Mouse (Mus musculus): ENCODE measurements at regions not wholly inside any gene's neighbourhood (a gene's known extent, or its start where the extent isn't known, plus 50 kb on each side); places are given as distances from the start of the nearest gene placed in this dataset.

GRCm38 (mm10) chr12:70588234-70588633 is 135.3 kb downstream of the Tmx1 start:
- DNase-seq (ENCODE audit: low spot score in 2 of 2), result no peak

DNA sequence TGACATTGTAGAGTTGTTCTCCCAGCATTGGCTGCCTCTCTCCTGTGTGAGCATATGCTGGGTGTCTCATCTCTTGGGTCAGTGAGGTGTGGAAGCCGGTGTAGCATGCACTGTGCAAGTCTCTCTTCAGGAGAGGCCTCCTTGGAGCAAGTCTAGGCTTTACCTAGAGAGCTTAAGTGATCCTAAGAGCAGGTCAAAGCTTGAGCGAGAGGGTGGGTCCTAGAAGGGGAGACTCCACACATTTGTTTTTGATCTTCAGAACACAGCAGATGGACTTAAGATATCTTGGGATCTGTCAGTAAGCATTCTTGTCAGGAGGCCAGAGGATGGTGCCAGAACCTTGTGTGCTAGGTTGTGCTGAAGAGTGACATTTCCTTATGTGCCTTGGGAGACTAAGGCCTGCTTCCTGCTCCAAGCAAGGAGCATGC is 136.4 kb downstream of the Tmx1 start:
- DNase-seq (ENCODE audit: low spot score in 2 of 2), result no peak

GRCm38 (mm10) chr12:70590456-70591050 is 137.7 kb downstream of the Tmx1 start:
- no peak for DNase-seq (ENCODE audit: low spot score in 2 of 2)

GRCm38 (mm10) chr12:70592821-70593220 is 139.9 kb downstream of the Tmx1 start:
- no peak for DNase-seq (ENCODE audit: low spot score in 2 of 2)

DNA sequence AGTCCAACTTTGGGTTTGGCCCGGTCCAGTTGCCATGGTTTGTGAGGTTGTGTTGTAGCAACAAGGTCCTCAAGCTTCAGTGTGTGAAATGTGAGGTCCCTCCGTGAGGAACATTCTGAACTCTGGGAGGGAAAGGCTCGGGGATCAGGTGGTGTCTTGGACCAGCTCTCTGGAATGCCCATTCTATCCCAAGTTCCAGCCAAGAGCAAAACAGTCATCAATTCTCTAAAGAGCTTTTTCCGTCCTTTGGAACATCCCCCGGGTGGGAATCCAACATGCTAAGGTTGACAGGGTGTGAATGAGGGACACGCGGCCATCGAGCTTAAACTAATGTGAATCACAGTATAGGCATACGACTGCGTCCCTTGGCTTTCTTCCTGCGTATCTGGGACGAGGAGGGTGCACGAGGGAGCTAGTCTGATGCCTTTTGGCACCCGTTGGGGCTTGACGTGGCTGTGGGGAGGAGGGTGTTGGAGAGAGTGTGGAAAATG is 145.4 kb downstream of the Tmx1 start:
- no peak for DNase-seq (ENCODE audit: low spot score in 2 of 2)

- no peak for DNase-seq (ENCODE audit: low spot score in 2 of 2)
Observed at GRCm38 (mm10) chr12:70599731-70600130, 146.8 kb downstream of the Tmx1 start.

DNA sequence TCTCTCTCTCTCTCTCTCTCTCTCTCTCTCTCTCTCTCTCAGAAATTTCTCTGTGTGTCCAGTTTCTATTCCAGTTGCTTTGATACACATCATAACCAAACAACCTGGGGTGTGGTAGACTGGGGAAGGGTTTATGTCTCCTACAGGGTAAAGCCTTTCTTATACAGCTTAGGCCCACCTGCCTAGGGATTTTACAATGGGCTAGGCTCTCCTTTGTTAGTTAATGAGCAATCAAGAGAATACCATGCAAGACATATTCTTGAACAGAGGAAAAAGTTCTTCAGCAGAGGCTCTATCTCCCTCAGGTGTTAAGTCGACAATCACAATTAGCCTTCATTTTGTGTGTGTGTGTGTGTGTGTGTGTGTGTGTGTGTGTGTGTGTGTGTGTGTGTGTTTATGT is 151.0 kb downstream of the Tmx1 start:
- DNase-seq (ENCODE audit: low spot score in 2 of 2), result no peak

GRCm38 (mm10) chr12:70608672-70609071 is 155.8 kb downstream of the Tmx1 start:
- no peak for DNase-seq (ENCODE audit: low spot score in 2 of 2)

GRCm38 (mm10) chr12:70609116-70609871 is 156.4 kb downstream of the Tmx1 start:
- no peak for DNase-seq (ENCODE audit: low spot score in 2 of 2)

DNA sequence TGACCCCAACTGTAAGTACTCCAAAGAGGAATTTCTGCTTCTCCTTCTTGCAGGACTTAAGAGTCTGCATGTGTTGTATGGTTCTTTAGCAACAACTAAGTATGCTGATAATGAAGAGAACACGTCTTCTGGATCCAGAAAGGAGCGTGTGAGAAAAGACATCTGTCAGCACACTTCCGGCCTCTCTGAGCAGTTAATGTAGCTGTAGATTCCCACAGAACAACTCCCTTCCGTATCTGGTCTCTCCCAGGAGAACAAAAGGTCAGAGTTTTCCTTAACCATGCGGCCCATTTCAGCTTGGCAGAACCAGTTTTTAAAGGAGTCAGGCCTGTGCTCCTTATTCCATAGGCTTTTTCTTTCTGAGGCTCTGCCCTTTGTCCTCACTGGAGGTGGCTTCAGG is 159.0 kb downstream of the Tmx1 start:
- no peak for DNase-seq (ENCODE audit: low spot score in 2 of 2)

GRCm38 (mm10) chr12:70613244-70613643 is 160.3 kb downstream of the Tmx1 start:
- DNase-seq (ENCODE audit: low spot score in 2 of 2), result no peak

GRCm38 (mm10) chr12:70614101-70614500 is 161.2 kb downstream of the Tmx1 start:
- no peak for DNase-seq (ENCODE audit: low spot score in 2 of 2)

- DNase-seq (ENCODE audit: low spot score in 2 of 2), result no peak
Observed at GRCm38 (mm10) chr12:70614686-70615085, 161.8 kb downstream of the Tmx1 start.

- no peak for DNase-seq (ENCODE audit: low spot score in 2 of 2)
Observed at GRCm38 (mm10) chr12:70615123-70615522, 162.2 kb downstream of the Tmx1 start.

DNA sequence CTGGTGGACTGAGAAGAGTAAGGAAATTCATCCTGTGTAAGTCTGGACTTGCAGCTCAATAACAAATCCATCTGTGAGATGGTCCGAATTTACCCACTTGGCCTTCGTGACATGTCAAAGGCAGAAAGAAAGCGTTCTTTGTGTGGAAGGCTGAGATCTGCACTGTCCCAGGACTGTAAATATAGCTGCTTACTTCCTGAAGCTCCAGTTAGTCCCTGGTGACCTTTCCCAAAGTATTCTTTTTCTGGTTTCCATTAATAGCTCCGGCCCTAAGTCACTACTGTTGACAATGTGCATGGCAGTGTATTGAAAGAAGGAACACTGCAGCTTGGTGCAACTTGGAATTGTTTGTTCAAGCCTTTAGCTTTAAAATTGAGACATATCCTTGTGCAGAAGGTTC is 163.2 kb downstream of the Tmx1 start:
- DNase-seq (ENCODE audit: low spot score in 2 of 2), result no peak

GRCm38 (mm10) chr12:70616487-70616886 is 163.6 kb downstream of the Tmx1 start:
- DNase-seq (ENCODE audit: low spot score in 2 of 2), result no peak

- no peak for DNase-seq (ENCODE audit: low spot score in 2 of 2)
Observed at GRCm38 (mm10) chr12:70617024-70617423, 164.1 kb downstream of the Tmx1 start.

DNA sequence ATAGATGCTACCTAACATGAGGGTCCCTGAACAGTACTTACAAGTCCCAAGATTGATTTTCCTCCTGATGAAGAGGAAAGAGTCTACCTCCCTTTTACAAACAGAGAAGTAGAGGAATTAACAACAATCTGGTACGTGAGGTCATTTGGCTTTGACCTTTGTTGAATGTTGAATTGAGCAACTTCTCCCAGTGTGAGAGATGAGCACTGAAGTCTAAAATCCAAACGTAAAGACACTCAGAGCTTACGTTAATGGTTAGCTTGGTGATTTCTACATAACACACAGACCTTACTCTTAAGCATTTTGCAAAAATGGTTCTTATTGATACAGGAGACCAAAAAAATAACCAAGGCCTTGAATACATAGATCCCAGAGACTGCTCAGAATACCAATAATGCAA is 165.1 kb downstream of the Tmx1 start:
- DNase-seq (ENCODE audit: low spot score in 2 of 2), result no peak

- DNase-seq (ENCODE audit: low spot score in 2 of 2), result no peak
Observed at GRCm38 (mm10) chr12:70619436-70619835, 166.5 kb downstream of the Tmx1 start.

DNA sequence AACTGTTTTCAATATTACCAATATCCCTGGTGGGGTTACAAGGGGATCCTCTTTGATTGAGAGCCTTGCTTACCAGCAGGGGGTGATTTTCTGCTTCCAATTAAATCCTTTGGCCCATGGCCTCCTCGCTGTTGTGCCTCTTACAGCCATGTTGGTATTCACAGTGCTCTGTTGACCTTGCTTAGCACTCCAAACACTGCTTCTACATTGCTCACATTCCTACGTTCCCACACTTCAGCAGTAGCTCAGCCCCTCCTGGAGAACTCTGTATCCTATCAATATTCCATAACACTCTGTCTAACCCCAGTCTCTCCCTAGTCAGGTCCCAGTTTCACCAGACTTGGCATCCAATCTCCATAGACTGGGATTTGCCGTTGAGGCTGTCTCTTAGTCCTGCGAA is 169.1 kb downstream of the Tmx1 start:
- DNase-seq (ENCODE audit: low spot score in 2 of 2), result no peak

GRCm38 (mm10) chr12:70624298-70624980 is 171.5 kb downstream of the Tmx1 start:
- DNase-seq (ENCODE audit: low spot score in 2 of 2), result peak; percentile 55 to 68

DNA sequence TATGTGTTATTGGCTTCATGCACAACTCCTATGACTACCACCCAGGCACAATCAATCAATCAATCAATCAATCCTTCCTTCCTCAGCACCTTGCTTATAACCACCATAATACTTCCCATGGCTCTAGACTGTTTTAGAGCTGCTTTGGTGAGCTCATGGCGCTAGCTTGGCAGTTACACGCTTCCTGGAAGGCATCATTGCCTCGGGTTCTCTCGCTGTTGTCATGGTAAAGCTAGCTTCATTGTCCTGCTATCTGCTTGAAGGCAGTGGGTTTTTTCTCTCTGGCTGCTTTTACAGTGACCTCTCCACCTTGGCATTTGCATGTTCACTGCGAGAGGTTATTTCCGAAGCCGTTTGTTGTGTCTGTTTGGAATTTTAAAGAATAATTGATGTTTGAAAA is 174.7 kb downstream of the Tmx1 start:
- DNase-seq (ENCODE audit: low spot score in 2 of 2), result no peak

Measured in frontal cortex, postnatal 36 days (tissue).